Mouse (Mus musculus): ENCODE data around the gene Nsun7.

The Nsun7 gene

DNA sequence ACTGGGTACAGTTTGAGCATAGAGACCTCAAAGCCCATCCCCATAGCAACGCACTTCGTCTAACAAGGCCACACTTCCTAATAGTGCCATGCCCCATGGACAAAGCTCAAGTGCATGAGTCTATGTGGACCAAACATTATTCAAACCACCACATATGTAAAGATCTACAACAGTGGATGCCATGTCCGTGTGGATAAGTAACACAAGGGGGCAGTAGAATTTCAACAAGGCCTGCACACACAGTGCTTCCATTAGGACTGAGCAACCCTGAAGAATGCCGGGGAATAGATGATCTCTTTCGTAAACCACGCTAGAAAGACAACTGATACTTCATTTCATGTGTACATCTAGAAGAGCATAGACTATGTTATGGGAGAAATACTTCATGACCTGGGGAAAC is 21.0 kb downstream of the Nsun7 start:
- DNase-seq: no peak

DNA sequence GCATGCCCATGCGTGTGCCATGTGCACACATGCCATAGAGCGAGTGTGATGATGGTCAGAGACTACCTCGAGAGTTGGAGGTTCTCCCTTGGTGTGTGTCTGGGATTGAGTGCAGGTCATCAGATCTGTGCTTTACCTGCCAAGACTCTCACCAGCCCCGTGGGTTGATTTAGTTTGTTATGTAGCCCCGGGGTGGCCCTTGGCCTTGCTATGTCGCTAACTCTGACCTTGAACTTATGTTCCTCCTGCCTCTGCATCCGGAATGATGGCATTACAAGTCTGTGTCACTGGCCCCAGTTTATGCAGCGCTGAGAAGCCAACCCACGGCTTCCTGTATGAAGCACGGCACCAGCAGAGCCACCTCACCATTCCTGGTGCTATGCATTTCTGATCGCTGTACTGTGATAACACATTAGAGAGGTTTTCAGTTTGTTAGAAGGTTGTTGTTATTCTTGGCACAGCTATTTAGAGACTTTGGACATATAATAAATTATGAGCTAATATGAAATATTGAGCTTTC is 34.5 kb downstream of the Nsun7 start:
- no peak for DNase-seq

DNA sequence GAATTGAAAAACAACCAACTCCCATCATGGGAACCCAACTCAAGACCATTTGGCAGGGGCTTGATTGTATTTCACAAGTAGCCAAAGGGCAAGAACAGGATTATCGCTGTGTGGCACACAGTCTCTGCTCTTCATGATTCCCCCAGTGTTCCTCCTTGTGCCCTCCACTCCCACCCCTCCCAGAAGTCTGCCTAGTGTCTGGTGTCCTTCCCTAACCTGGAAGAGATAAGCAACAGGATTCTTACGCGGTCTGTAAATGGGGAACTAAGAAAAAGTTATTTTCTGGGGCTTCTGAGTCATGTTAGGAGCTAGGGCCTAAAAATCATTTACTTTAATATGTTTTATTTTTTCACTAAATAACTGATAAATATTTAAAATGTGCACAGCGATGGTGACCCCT is 35.3 kb downstream of the Nsun7 start:
- DNase-seq: no peak

DNA sequence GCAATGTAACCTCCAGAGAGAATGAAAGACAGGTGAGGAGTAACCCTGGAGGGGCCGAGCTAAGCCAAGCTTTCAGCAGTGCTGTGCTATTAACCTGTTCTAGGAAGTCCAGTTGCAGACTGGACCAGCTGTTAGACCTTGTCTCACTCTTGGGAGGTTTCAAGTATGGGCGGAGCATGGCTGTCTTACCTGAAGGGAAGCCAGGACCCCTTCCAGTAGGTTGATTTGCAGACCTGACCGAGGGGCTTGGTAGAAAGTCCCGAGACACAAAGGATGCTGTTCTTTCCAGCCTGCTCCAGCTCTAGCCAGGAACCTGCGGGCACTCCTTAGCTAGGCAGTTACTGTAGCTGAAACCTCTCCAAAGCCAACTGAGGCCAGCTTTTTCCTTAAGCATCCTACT is 36.4 kb downstream of the Nsun7 start:
- no peak for DNase-seq

DNA sequence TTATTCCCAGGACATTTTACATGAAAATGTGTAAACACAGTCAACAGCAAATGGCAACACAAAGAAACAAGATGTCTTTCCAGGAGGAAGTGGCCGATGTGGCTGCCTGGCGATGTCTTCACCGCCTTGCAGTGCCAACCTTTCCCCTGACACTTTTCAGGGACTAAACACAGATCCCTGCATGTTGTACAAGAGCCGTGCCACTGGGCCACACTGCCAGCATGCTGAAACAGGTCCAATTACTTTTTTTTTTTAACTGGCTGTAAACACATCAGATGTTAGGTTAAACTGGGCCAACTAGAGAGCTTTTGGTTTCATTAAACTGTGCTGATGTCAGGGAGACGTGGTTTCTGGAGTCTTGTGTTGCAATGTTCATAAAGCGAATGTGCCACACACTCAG is 39.2 kb downstream of the Nsun7 start:
- no peak for DNase-seq

DNA sequence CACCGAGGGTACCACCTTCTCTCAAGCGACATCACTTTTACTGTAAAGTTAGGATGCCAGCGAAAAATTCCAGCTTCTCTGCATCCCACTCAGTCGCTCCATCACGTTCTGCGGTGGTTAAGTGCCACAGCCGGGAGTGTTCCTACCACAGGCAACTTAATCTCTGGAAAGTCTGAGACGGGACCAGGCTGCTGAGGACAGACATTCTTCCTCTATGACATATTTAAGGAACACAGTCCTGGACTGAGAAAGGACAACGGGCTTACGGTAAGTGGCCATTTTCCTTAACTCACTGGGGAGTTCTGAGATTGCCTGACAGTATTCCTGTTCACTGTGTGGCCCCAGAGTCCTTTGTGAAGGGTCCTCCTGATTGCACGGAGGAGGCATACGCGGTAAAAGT is 40.9 kb downstream of the Nsun7 start:
- no peak for DNase-seq

DNA sequence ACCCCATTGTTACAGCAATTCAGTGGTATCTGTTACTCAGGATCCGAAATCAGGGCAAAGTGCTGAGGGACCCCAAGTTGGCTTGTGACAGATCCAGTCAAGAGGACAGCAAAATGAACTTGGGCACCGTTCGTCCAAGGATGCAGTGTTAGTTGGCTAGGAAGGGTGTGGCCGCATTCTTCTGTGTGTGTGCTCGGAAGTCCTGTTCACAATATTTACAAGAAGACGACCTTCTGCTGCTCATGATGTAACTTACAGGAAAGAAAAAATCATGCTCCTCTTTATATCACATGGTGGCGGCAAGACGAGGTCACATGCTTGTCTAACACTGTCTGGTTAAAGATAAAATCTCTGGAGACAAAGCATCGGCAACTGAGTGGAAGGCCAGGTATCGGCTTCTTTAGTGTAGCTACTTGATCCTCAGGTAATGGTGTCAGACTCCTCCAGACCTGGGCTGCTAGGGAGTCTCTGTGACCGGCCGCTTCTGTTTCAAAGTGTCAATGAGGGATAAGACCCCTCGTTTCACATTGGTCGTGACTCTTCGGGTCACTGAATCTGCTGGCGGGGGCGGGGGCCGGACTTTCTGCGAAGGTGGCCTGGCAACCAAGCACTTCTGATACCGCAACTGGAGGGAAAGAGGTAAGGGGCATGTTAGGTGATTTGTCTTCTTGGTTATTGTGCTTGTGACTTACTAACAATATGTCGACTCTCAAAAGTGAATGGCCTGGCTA is 42.6 kb downstream of the Nsun7 start:
- DNase-seq: no peak

DNA sequence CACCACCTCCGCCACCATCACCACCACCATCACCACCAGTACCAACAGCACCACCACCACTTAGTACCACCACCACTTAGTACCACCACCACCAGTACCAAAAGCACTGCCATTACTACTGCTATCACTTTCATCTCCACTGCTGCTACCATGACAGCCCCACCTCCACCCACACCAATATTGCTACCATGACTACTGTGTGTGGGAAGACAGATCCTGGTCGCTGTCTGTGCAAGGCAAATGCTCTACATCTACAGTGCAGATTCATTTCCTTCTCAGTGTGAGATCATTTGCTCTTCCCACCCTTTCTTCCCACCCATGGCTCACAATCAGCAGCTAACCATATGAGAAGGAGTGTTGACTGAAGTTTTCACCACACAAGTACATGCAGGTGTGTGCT is 43.2 kb downstream of the Nsun7 start:
- no peak for DNase-seq

DNA sequence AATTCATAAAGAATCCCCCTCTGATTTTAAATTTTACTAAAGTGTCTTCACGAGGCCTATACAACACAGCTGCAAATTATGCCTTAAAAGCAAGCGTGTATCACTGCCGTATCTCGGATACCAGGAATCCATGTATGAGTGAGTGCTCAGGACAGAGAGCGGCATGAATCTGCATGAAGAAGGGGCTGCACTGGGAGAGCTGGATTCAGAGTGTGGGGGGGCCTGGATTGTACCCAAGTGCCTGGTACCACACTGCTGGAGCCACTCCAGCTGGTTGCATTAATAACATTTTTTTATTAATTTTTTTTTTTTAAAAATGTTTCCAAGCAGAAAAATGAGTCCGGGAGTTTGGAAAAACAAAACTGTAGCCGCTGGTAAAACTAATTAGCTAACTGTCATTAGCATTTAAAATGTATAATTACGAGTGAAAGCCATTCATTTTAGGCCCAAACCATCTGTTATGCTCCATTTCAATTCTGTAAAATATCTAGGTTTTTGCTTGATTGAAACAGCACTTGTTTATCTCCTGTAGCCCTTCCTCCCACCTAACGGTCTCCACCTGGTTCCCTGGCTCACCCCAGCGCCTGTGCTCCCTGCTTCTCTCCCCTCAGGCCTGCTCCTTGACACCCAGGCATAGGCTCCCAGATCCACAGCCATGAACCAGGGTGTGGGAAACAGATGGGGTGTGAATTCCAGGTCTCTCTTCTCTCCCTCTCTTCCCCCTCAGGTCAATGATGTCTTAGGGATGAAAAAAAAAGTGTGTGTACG is 44.8 kb downstream of the Nsun7 start:
- DNase-seq: no peak

DNA sequence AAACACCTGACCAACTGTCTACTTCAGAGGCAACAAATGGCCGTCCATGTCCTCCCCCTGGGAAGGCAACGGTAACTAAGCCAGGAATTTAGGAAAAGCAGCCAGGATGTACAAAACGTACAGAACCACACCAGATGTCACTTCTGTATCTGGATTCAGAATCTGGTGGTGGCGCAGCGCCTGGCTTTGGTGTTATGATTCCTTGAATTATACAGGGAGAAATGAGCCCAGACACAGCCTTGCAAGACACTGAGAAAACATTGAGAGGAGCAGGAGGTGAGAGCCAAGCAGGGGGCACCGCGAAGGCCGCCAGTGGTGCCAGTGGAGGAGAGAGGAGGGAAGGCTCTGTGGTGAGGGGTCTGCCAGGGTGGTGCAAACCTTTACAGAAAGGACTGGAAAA is 45.8 kb downstream of the Nsun7 start:
- DNase-seq: no peak

DNA sequence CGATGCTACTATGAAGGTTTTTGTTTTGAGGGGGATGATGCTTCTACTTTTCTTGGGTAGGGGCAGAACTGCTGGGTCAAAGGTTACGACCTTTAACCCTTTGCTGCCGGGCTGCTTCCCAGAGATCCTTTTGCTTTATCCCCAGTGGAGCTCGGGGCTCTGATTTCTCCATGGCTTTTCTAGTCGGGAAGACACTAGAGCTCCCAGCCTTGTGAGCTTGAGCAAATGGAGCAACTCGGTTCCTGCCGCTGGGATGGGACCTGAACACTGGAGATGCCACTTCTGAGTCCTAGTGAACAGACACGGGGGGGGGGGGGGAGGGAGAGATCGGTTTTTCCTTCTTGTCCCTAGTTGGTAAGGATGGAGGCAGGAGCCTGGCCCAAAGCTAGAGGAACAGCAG is 50.6 kb downstream of the Nsun7 start:
- DNase-seq: no peak

DNA sequence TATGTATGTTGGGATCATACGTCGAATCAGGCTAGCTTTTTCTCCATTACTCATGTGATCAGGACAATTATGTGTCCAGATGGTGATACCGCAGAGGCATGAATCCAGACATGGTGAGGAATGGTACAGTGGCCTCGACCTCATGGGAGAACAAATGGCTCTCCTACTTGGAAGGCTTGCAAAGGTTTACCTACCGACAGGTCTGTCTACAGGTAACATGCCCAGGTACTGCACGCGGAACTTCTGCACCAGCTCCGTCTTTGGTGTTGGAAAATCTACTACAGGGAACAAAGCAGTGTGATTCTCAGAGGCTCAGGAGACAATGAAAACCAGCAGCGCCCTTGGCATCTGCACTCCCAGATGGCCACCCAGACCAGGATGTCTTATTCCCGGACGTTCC is 51.1 kb downstream of the Nsun7 start:
- no peak for DNase-seq

DNA sequence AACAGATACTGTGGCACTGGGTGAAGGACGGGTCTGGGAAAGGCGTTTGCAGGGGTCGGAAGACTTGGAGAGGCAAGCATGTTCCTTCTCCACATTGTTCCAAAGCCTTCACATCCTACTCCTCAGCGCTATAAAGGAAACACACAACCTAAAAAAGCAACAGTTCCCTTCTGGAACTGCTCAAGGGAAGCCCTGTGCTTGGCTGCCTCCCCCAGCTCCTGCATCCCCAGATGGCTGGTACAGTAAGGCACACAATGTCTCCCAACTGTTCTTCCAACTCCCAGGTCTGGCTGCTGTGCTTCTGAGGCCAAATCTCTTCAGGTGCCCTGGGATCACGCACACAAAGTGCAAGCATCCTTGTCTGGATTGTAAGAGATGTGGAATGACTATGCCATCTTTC is 56.1 kb downstream of the Nsun7 start:
- DNase-seq: no peak

DNA sequence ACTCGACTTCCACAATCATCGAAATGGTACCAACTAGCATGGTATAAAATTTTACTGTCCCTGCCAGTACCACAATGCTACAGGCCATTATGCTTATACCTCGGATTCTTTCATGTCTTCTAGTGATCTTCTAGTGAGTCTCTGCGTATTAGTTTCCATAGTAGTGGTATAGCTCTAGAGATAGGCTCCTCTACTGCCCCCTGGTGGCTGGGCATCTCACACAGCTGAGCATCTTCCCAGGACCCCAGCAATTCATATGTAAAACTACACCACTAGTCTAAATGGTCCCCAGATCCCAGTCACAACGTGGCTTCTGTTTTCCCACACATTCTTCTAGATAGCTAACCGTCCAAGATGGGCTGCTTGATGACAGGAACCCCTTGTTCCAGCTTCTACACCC is 59.6 kb downstream of the Nsun7 start:
- peak in 1 of 2 experiments; percentile 40 for DNase-seq

DNA sequence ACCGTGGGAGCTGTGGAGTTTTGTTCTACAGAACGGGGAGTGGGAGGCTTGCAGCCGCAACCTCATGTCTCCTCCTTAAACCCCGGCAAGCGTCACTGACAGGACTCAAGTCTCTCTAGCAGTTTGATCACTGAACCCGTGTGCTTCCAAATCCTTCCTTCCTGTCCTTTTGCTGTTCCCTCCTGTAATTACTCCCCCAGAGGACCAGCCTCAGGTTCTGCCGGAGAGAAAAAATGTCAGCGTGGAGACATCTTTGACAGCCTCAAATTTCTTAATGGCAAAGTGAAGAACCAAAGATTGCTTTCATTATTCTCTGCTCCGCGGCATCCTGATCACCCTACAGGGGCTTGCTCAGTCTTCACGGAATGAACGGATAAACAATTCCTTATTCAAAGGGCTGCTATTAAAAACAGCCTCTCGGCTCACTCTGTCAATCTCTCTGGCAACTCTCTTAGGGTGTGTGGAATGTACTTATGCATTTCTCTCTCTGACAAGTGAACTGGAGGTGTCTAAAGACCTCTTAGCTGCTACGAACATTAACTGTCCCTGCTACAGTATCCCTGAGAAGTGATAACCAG is 60.2 kb downstream of the Nsun7 start:
- DNase-seq: no peak

DNA sequence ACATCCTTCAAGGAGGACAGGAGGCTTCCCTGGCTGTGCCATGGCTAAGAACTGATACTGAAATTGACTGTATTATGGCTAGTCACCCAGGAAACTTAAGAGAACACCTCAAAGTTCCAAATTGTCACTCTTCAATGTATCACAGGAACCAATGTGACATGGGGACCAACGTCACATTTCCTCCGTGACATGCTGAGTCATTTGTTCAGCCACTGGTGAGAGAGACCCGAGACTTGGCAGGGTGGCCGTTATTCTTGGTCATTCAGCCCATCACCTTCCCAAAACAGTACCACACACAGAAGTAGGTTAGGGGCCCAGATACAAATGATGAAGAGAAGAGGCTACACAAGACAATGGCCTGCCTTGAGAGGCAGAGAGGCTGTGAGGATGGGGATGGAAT is 63.4 kb downstream of the Nsun7 start:
- DNase-seq: no peak

DNA sequence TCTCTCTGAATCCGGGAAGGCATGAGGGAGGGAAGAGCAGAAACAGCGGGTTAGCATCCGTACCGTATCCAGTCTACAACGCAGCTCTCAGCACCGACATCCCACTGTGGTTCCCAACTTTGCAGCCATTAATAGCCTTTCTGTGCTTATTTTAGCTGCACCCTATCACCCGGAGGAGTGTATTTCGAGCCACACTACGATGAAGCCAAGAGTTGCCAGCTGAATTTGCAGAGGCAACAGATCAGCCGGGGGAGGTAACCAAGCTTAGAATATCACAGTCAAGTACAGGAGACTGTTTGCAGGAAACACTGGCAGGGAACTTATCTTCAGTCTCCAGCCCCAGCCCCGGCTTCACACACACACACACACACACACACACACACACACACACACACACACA is 63.9 kb downstream of the Nsun7 start:
- no peak for DNase-seq

DNA sequence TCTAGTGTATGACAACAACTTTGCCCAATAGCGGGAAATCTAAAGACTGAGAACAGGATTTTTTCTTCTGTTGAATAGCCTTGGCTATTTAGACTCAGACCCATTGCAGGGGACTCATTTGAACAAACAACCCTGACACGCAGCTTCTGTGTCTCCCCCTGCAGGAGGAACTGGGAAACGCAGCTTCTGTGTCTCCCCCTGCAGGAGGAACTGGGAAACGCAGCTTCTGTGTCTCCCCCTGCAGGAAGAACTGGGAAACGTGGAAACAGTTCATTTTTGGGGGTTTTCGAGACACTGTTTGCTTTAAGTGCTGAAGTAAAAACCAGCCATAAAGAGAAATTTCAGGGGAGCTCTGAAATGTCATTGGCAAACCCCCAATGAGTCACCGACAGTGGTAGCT is 66.7 kb downstream of the Nsun7 start:
- DNase-seq: no peak

DNA sequence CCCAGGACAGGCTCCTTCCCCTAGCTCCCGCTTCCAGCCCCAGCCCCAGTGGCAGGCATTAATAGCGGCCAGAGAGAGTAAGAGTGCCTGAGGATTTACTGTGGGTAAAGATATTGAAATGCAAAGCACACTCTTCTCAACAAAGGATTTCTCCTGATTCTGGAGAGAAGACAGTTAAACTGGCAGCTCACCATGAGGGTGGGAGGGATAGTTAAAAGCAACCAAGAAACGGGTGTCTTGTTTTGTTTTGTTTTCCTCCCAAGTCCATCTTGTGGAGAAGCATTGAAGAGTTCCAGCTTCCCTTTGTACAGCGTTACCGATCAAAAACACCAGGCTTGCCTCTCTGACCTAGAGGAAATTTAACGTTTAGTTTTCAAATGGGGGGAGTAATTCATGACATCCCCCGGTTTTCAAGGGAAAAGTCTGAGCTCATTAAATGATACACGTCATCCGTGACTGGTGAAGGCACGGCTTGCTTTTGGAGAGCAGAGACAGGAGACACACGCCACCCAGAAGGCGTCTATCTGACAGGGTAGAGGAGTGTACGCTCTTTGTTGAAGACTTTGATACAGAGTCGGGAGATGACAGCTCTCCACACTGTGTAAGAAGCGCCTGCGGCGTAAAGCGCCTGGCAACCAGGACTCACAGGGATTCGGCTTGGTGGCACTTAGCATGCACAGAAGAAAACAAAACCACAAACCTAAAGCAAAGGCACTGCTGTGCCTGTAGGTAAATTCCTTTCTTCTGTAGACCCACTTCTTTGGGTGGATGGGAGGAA is 68.4 kb downstream of the Nsun7 start:
- DNase-seq: no peak

DNA sequence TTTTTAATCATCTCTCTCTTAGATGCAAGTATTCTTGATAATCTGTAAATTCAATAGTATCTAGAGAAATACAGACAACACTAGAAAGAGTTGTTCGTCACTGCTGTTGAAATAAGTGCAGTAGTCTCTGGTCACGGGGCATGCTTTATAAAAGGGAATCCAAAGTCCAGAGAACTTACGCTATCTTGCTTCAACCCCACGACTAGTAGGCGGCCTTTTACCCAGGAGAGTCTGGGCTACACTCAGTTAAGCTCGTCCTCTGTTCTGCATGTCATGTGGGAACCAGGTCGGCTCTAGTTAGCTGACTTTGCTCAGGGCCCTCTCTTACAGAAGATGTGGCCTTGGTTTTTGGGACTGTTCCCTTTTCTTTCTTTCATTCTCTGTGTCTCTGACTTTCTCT is 69.1 kb downstream of the Nsun7 start:
- DNase-seq: no peak

DNA sequence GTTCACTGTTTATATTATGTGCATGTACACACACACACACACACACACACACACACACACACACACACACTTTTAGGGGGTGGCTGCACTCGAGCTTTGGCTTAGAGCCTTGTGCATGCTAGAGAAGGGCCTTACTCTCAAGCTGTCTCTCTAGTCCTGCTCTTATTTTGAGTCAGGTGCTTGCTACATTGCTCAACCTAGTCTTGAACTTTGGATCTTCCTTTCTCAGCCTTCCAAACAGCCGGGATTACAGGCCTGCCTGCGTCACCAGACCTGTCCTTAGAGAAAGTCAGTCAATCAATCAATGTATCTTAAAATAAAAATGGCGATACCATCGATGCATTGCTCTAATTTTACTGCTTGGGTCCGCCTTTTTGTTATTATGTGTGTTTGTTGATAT is 71.1 kb downstream of the Nsun7 start:
- no peak for DNase-seq

DNA sequence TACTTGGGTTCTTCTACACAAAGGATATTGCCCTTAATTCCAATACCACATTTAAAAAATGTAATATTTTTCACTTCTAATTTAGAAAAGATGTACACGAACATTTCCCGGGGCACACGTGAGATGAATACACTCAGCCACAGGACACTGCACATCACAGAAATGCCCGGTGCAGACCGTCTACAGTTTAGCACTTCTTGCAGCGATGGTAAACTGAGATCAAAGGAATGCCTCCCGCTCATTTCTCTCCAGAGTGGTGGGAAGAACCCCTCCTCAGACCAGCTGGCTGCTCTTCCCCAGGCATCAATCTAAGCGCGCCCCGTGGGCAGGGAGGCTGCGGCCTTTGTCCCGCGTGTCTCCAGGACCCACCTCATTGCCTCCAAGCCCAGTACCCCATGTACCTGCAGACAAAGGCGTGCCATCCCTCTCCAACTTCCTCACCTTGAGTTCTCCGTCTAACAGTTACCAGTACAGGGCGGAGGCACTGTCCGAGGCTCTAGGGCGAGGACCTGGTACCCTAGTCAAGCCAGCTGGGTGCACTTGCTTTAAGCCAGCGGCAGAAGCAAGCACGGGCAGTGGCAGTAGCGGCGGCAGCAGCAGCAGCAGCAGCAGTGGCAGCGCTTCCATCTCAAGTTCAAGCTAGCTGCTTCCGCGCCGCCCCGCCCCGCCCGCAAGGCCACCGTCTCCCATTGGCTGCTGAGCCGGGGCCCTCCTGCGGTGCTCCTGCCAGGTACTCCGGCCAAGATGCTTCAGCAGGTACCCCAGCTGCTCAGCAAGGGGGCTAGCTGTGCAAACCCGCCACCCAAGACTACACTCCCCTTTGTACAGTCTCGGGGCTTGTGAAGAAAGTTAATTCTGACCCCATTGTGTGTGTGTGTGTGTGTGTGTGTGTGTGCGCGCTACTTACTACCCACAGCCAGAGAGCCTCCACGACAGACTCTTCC is 77.6 kb downstream of the Nsun7 start:
- DNase-seq: peak; percentile 53

Measured in cerebellum, postnatal 36 days (tissue).